Mouse (Mus musculus): ENCODE measurements around the gene Dpp8. TPM values are rescaled to one million over a fixed set of nuclear protein-coding genes. Genes with fewer than 3 reads are reported as not detected.

The Dpp8 gene
- polyA plus RNA-seq, 1 experiment: 76.3 TPM

GRCm38 (mm10) chr9:65036861-65037260 lies 4.6 kb downstream of the Dpp8 start:
- DNase-seq: no peak
- Histone ChIP-seq H3K4me1 (ENCODE audit: control insufficient read depth, insufficient read depth, low read length) (peaks cover 7% of the 10 kb centered on the region), H3K4me3 (replicated peaks; ENCODE audit: extremely low read depth, low read depth, low read length) (no peak overlapping the region)
- TF ChIP-seq CTCF (IDR thresholded peaks at IDR 0.05; ENCODE audit: insufficient read depth, low read length) (no peak), POLR2A (IDR thresholded peaks at IDR 0.05; ENCODE audit: borderline replicate concordance, extremely low read depth, low read depth, low read length) (no peak)
- 54% methylated on average over 8 of the region's 8 CpGs for WGBS

GRCm38 (mm10) chr9:65041430-65041829 lies 9.2 kb downstream of the Dpp8 start:
- TF ChIP-seq CTCF (IDR thresholded peaks at IDR 0.05; ENCODE audit: insufficient read depth, low read length): no peak
- no peak for TF ChIP-seq POLR2A (IDR thresholded peaks at IDR 0.05; ENCODE audit: borderline replicate concordance, extremely low read depth, low read depth, low read length)
- peaks cover 2% of the 10 kb centered on the region for H3K4me1 ChIP-seq (ENCODE audit: control insufficient read depth, insufficient read depth, low read length)
- no peak overlapping the region for H3K4me3 ChIP-seq (replicated peaks; ENCODE audit: extremely low read depth, low read depth, low read length)
- no peak for DNase-seq
- WGBS: 94% methylated on average over 5 of the region's 5 CpGs

GRCm38 (mm10) chr9:65046993-65047392 lies 14.8 kb downstream of the Dpp8 start:
- H3K4me3 ChIP-seq (replicated peaks; ENCODE audit: extremely low read depth, low read depth, low read length): no peak overlapping the region
- H3K4me1 ChIP-seq (ENCODE audit: control insufficient read depth, insufficient read depth, low read length): no peaks in the 10 kb centered on the region
- TF ChIP-seq CTCF (IDR thresholded peaks at IDR 0.05; ENCODE audit: insufficient read depth, low read length) (no peak), POLR2A (IDR thresholded peaks at IDR 0.05; ENCODE audit: borderline replicate concordance, extremely low read depth, low read depth, low read length) (no peak)
- WGBS: 63% methylated on average over 1 of the region's 1 CpGs
- no peak for DNase-seq

- no peak overlapping the region for H3K4me3 ChIP-seq (replicated peaks; ENCODE audit: extremely low read depth, low read depth, low read length)
- H3K4me1 ChIP-seq (ENCODE audit: control insufficient read depth, insufficient read depth, low read length): no peaks in the 10 kb centered on the region
- TF ChIP-seq POLR2A (IDR thresholded peaks at IDR 0.05; ENCODE audit: borderline replicate concordance, extremely low read depth, low read depth, low read length) (no peak), CTCF (IDR thresholded peaks at IDR 0.05; ENCODE audit: insufficient read depth, low read length) (no peak)
- no peak for DNase-seq
- WGBS: 91% methylated on average over 5 of the region's 5 CpGs
Measured at GRCm38 (mm10) chr9:65049422-65049821, 17.2 kb downstream of the Dpp8 start.

GRCm38 (mm10) chr9:65050981-65051380 lies 18.8 kb downstream of the Dpp8 start:
- DNase-seq: no peak
- 81% methylated on average over 3 of the region's 3 CpGs for WGBS
- no peak overlapping the region for H3K4me3 ChIP-seq (replicated peaks; ENCODE audit: extremely low read depth, low read depth, low read length)
- no peaks in the 10 kb centered on the region for H3K4me1 ChIP-seq (ENCODE audit: control insufficient read depth, insufficient read depth, low read length)
- TF ChIP-seq POLR2A (IDR thresholded peaks at IDR 0.05; ENCODE audit: borderline replicate concordance, extremely low read depth, low read depth, low read length): no peak
- TF ChIP-seq CTCF (IDR thresholded peaks at IDR 0.05; ENCODE audit: insufficient read depth, low read length): no peak

GRCm38 (mm10) chr9:65064251-65064650 lies 32.0 kb downstream of the Dpp8 start:
- DNase-seq: no peak
- H3K4me1 ChIP-seq (ENCODE audit: control insufficient read depth, insufficient read depth, low read length): no peaks in the 10 kb centered on the region
- no peak for TF ChIP-seq CTCF (IDR thresholded peaks at IDR 0.05; ENCODE audit: insufficient read depth, low read length)
- no peak for TF ChIP-seq POLR2A (IDR thresholded peaks at IDR 0.05; ENCODE audit: borderline replicate concordance, extremely low read depth, low read depth, low read length)
- WGBS: 84% methylated on average over 7 of the region's 7 CpGs
- H3K4me3 ChIP-seq (replicated peaks; ENCODE audit: extremely low read depth, low read depth, low read length): no peak overlapping the region

GRCm38 (mm10) chr9:65070587-65070986 lies 38.4 kb downstream of the Dpp8 start:
- no peak for DNase-seq
- TF ChIP-seq POLR2A (IDR thresholded peaks at IDR 0.05; ENCODE audit: borderline replicate concordance, extremely low read depth, low read depth, low read length): no peak
- no peak for TF ChIP-seq CTCF (IDR thresholded peaks at IDR 0.05; ENCODE audit: insufficient read depth, low read length)
- WGBS: 97% methylated on average over 3 of the region's 3 CpGs

GRCm38 (mm10) chr9:65073555-65073954 lies 41.3 kb downstream of the Dpp8 start:
- TF ChIP-seq POLR2A (IDR thresholded peaks at IDR 0.05; ENCODE audit: borderline replicate concordance, extremely low read depth, low read depth, low read length) (no peak), CTCF (IDR thresholded peaks at IDR 0.05; ENCODE audit: insufficient read depth, low read length) (no peak)
- DNase-seq: no peak
- no peaks in the 10 kb centered on the region for H3K4me1 ChIP-seq (ENCODE audit: control insufficient read depth, insufficient read depth, low read length)
- 70% methylated on average over 9 of the region's 9 CpGs for WGBS
- no peak overlapping the region for H3K4me3 ChIP-seq (replicated peaks; ENCODE audit: extremely low read depth, low read depth, low read length)

More at GRCm38 (mm10) chr9:65070587-65070986, 38.4 kb downstream of the Dpp8 start:
- Histone ChIP-seq H3K4me1 (ENCODE audit: control insufficient read depth, insufficient read depth, low read length) (no peaks in the 10 kb centered on the region), H3K4me3 (replicated peaks; ENCODE audit: extremely low read depth, low read depth, low read length) (no peak overlapping the region)

GRCm38 (mm10) chr9:65074251-65074650 lies 42.0 kb downstream of the Dpp8 start:
- no peaks in the 10 kb centered on the region for H3K4me1 ChIP-seq (ENCODE audit: control insufficient read depth, insufficient read depth, low read length)
- no peak for TF ChIP-seq CTCF (IDR thresholded peaks at IDR 0.05; ENCODE audit: insufficient read depth, low read length)
- no peak for TF ChIP-seq POLR2A (IDR thresholded peaks at IDR 0.05; ENCODE audit: borderline replicate concordance, extremely low read depth, low read depth, low read length)
- WGBS: 77% methylated on average over 15 of the region's 15 CpGs
- H3K4me3 ChIP-seq (replicated peaks; ENCODE audit: extremely low read depth, low read depth, low read length): no peak overlapping the region
- DNase-seq: no peak

GRCm38 (mm10) chr9:65074855-65075493 lies 42.8 kb downstream of the Dpp8 start:
- 72% methylated on average over 6 of the region's 6 CpGs for WGBS
- TF ChIP-seq CTCF (IDR thresholded peaks at IDR 0.05; ENCODE audit: insufficient read depth, low read length) (no peak), POLR2A (IDR thresholded peaks at IDR 0.05; ENCODE audit: borderline replicate concordance, extremely low read depth, low read depth, low read length) (no peak)
- Histone ChIP-seq H3K4me1 (ENCODE audit: control insufficient read depth, insufficient read depth, low read length) (no peaks in the 10 kb centered on the region), H3K4me3 (replicated peaks; ENCODE audit: extremely low read depth, low read depth, low read length) (no peak overlapping the region)
- DNase-seq: no peak
